Mouse (Mus musculus) heart, adult 2 months (tissue): ENCODE results near the gene Lfng. TPM values are rescaled to one million over a fixed set of nuclear protein-coding genes. Genes with fewer than 3 reads are reported as not detected.
A peak's percentile ranks its signal among the peaks of the same experiment; 100 is the strongest.

Experiments used
- DNase-seq, 2 experiments: peaks; one replicate each; pipeline ENCODE4 v3.0.0; 2021
- H3K27ac ChIP-seq: fragments of 200-600 bp; 2 replicates; pipeline ENCODE4 v1.8.1; 2022
- H3K27me3 ChIP-seq: fragments of 200-500 bp; 2 replicates; pipeline ENCODE4 v1.6.1; 2012; ENCODE audit warnings: mild to moderate bottlenecking, low read length, inconsistent platforms, mixed read lengths; ENCODE audit not compliant: control insufficient read depth, insufficient read depth
- H3K36me3 ChIP-seq: fragments of 200-500 bp; 2 replicates; pipeline ENCODE4 v1.6.1; 2012; ENCODE audit warnings: low read length, inconsistent platforms; ENCODE audit not compliant: control insufficient read depth, insufficient read depth
- H3K4me1 ChIP-seq: fragments of 200-500 bp; 2 replicates; pipeline ENCODE4 v1.6.1; 2011; ENCODE audit warnings: low read length; ENCODE audit not compliant: control insufficient read depth, insufficient read depth
- H3K4me3 ChIP-seq: fragments of 200-600 bp; 2 replicates; pipeline ENCODE4 v1.8.1; 2022
- H3K79me2 ChIP-seq: fragments of 200-500 bp; replicated peaks from 2 replicates; pipeline ENCODE4 v1.6.1; 2012; ENCODE audit warnings: mild to moderate bottlenecking, inconsistent platforms, low read length, moderate library complexity, mixed read lengths; ENCODE audit not compliant: control insufficient read depth, insufficient read depth
- H3K9ac ChIP-seq: fragments of 200-500 bp; 2 replicates; pipeline ENCODE4 v1.6.1; 2012; ENCODE audit warnings: low read depth, mild to moderate bottlenecking, control low read depth, inconsistent platforms, low read length, mixed read lengths
- CTCF ChIP-seq: fragments of 200-600 bp; IDR thresholded peaks from 2 replicates; pipeline ENCODE4 v1.8.1; 2022; ENCODE audit warnings: antibody characterized with exemption, mild to moderate bottlenecking, moderate library complexity
- EP300 ChIP-seq: fragments of 200-500 bp; IDR thresholded peaks from 2 replicates; pipeline ENCODE4 v1.6.1; 2011; ENCODE audit warnings: low read depth, low read length, control low read depth; ENCODE audit not compliant: insufficient read depth
- POLR2A ChIP-seq: fragments of 200-500 bp; IDR thresholded peaks from 2 replicates; pipeline ENCODE4 v1.6.1; 2011; ENCODE audit warnings: mild to moderate bottlenecking, low read depth, low read length, control low read depth; ENCODE audit not compliant: insufficient read depth
- WGBS: fragments of 180-500 bp; shearing (Covaris S2); methylation state at CpG from one replicate; pipeline ENCODE4 v1.1.7; 2018; 5-methylcytosine and 5-hydroxymethylcytosine counted together
- intact Hi-C: fragments of 180-260 bp; cut with DNase I; formaldehyde crosslinking; loops from one replicate; pipeline ENCODE4 v1.15.1; 2025
- polyA plus RNA-seq: library from polyadenylated mRNA; depleted of rRNA; stranded (reverse); fragments of >200 nt; gene quantifications from 2 replicates; pipeline ENCODE4 v1.2.3, GENCODE M21; 2012
- total RNA-seq, 2 experiments: library from RNA; stranded (reverse); gene quantifications; 2 replicates each; pipeline ENCODE4 v1.2.3; 2021

Lfng gene
- total and polyA plus RNA-seq, 3 experiments = 7.4 to 23.1 (median 11.5) TPM

- Histone ChIP-seq H3K4me1 (peaks cover 11% of the 10 kb centered on the region), H3K4me3 (no peak overlapping the region), H3K36me3 (no peaks in the 10 kb centered on the region), H3K9ac (no peak overlapping the region), H3K27me3 (no peaks in the 10 kb centered on the region), H3K79me2 (no peaks in the 10 kb centered on the region), H3K27ac (peak overlapping the region; percentile 13)
- intact Hi-C loops = loop anchor here (1.0 kb wide), 1 partner anchor 27 kb away; no protein-coding TSS in a partner anchor
- TF ChIP-seq POLR2A = no peak
- no peak for TF ChIP-seq EP300
- TF ChIP-seq CTCF = no peak
- whole genome bisulfite sequencing = 35% methylated on average over 11 of the region's 11 CpGs
- DNase-seq = peak; percentile 77 to 84
Measured at GRCm38 (mm10) chr5:140567321-140567720, 39.8 kb upstream of the Lfng start.

GRCm38 (mm10) chr5:140567751-140568150, 39.4 kb upstream of the Lfng start:
- peak overlapping the region; percentile 67 for H3K27ac ChIP-seq
- peaks cover 14% of the 10 kb centered on the region for H3K4me1 ChIP-seq
- intact Hi-C loops = loop anchor here (1.0 to 2.0 kb wide), 3 partner anchors 27 to 52 kb away; no protein-coding TSS in a partner anchor
- TF ChIP-seq POLR2A = no peak
- TF ChIP-seq CTCF = no peak
- no peak for TF ChIP-seq EP300
- H3K36me3 ChIP-seq = no peaks in the 10 kb centered on the region
- DNase-seq = no peak
- no peaks in the 10 kb centered on the region for H3K27me3 ChIP-seq
- no peak overlapping the region for H3K4me3 ChIP-seq
- no peak overlapping the region for H3K9ac ChIP-seq
- WGBS = 84% methylated on average over 5 of the region's 5 CpGs
- no peaks in the 10 kb centered on the region for H3K79me2 ChIP-seq

- peak; percentile 72 to 78 for DNase-seq
- Histone ChIP-seq H3K27ac (peak overlapping the region; percentile 67), H3K4me1 (peaks cover 16% of the 10 kb centered on the region), H3K9ac (no peak overlapping the region), H3K79me2 (no peaks in the 10 kb centered on the region), H3K36me3 (no peaks in the 10 kb centered on the region), H3K4me3 (no peak overlapping the region), H3K27me3 (no peaks in the 10 kb centered on the region)
- intact Hi-C loops = loop anchor here (1.0 to 2.0 kb wide), 2 partner anchors 40 to 51 kb away; no protein-coding TSS in a partner anchor
- WGBS = 9% methylated on average over 10 of the region's 10 CpGs
- peak; percentile 84 for TF ChIP-seq EP300
- TF ChIP-seq POLR2A = no peak
- peak; percentile 92 for TF ChIP-seq CTCF
Measured at GRCm38 (mm10) chr5:140568321-140568970, 38.7 kb upstream of the Lfng start.

- no peak for DNase-seq
- H3K27ac ChIP-seq = no peak overlapping the region; the same call in 1 of the 2 replicates
- no peaks in the 10 kb centered on the region for H3K36me3 ChIP-seq
- intact Hi-C loops = loop anchor here (2.0 kb wide), 1 partner anchor 40 kb away; no protein-coding TSS in a partner anchor
- TF ChIP-seq CTCF (no peak), EP300 (no peak), POLR2A (no peak)
- no peaks in the 10 kb centered on the region for H3K27me3 ChIP-seq
- whole genome bisulfite sequencing = 85% methylated on average over 16 of the region's 16 CpGs
- peaks cover 16% of the 10 kb centered on the region for H3K4me1 ChIP-seq
- H3K4me3 ChIP-seq = no peak overlapping the region
- H3K9ac ChIP-seq = no peak overlapping the region
- no peaks in the 10 kb centered on the region for H3K79me2 ChIP-seq
Measured at GRCm38 (mm10) chr5:140569032-140569595, 38.0 kb upstream of the Lfng start.

GRCm38 (mm10) chr5:140570223-140570870, 36.8 kb upstream of the Lfng start:
- no peak for DNase-seq
- Histone ChIP-seq H3K9ac (no peak overlapping the region), H3K36me3 (no peaks in the 10 kb centered on the region), H3K27me3 (no peaks in the 10 kb centered on the region), H3K27ac (no peak overlapping the region), H3K79me2 (no peaks in the 10 kb centered on the region), H3K4me1 (peaks cover 23% of the 10 kb centered on the region), H3K4me3 (no peak overlapping the region)
- intact Hi-C loops = no loop called here
- TF ChIP-seq POLR2A (no peak), CTCF (no peak), EP300 (no peak)
- WGBS = 91% methylated on average over 13 of the region's 13 CpGs

GRCm38 (mm10) chr5:140571201-140571600, 35.9 kb upstream of the Lfng start:
- Histone ChIP-seq H3K4me1 (peaks cover 27% of the 10 kb centered on the region), H3K27ac (peak overlapping the region; percentile 76), H3K27me3 (no peaks in the 10 kb centered on the region), H3K4me3 (no peak overlapping the region), H3K36me3 (no peaks in the 10 kb centered on the region), H3K9ac (no peak overlapping the region), H3K79me2 (no peaks in the 10 kb centered on the region)
- WGBS = 50% methylated on average over 4 of the region's 4 CpGs
- TF ChIP-seq EP300 (no peak), POLR2A (no peak), CTCF (no peak)
- no peak for DNase-seq
- intact Hi-C loops = no loop called here
